Comparison of ENCODE assay signal across 9 mouse cellular contexts in genomic region chr17:88652010-88652409, GRCm38 (mm10). TPM values are rescaled to one million over a fixed set of nuclear protein-coding genes. Genes with fewer than 3 reads are reported as not detected.
DNase-seq lines count a peak whose midpoint lies in the region; ATAC-seq and TF ChIP-seq lines count a peak whose summit lies in the region.
"Had no signal": no experiment of that assay in that cellular context is flagged by ENCODE, and none has a peak within 500 bp of the region (broad histone marks: within the 10 kb centered on the region; RNA-seq: fewer than 3 reads in every experiment).

No protein-coding gene starts in this region.

- no peaks in the 10 kb centered on the region for H3K4me1 ChIP-seq in intestine, postnatal 0 days (replicated peaks; ENCODE audit: control insufficient read depth, insufficient read depth, low read length)
- H3K4me1 ChIP-seq in intestine, embryonic 16.5 days (ENCODE audit: control insufficient read depth, insufficient read depth, low read length), result no peaks in the 10 kb centered on the region
- H3K4me1 ChIP-seq in midbrain, embryonic 11.5 days (ENCODE audit: control insufficient read depth, insufficient read depth, low read length), result no peaks in the 10 kb centered on the region

- 4% methylated on average over 9 of the region's 9 CpGs for WGBS in intestine, postnatal 0 days
- 6% methylated on average over 9 of the region's 9 CpGs for WGBS in intestine, embryonic 16.5 days
- 6% methylated on average over 9 of the region's 9 CpGs for WGBS in midbrain, embryonic 11.5 days

- peak; percentile 89 for TF ChIP-seq CTCF in intestine, postnatal 0 days (IDR thresholded peaks at IDR 0.05; ENCODE audit: low read depth)

- no peaks in the 10 kb centered on the region for H3K9me3 ChIP-seq in intestine, postnatal 0 days (ENCODE audit: control insufficient read depth)
- H3K9me3 ChIP-seq in intestine, embryonic 16.5 days (ENCODE audit: control insufficient read depth, low read length), result no peaks in the 10 kb centered on the region
- H3K9me3 ChIP-seq in midbrain, embryonic 11.5 days (ENCODE audit: control insufficient read depth, low read length), result no peaks in the 10 kb centered on the region
- H3K9me3 ChIP-seq: limb, embryonic 15.5 days had no signal

- H3K4me2 ChIP-seq in intestine, postnatal 0 days (replicated peaks; ENCODE audit: low read depth), result no peak overlapping the region
- H3K4me2 ChIP-seq in intestine, embryonic 16.5 days (ENCODE audit: low read depth, low read length), result no peak overlapping the region
- no peak overlapping the region for H3K4me2 ChIP-seq in midbrain, embryonic 11.5 days
- H3K4me2 ChIP-seq: limb, embryonic 15.5 days had no signal

- no peaks in the 10 kb centered on the region; the same call in 1 of the 2 replicates for H3K36me3 ChIP-seq in intestine, postnatal 0 days (ENCODE audit: control insufficient read depth, insufficient read depth)
- H3K36me3 ChIP-seq in intestine, embryonic 16.5 days (ENCODE audit: control insufficient read depth, insufficient read depth, low read length), result peaks cover 4% of the 10 kb centered on the region
- H3K36me3 ChIP-seq in midbrain, embryonic 11.5 days (ENCODE audit: control insufficient read depth, insufficient read depth, low read length), result no peaks in the 10 kb centered on the region

- DNase-seq in heart, postnatal 10 days, result peak; percentile 56 to 78
- DNase-seq in layer of hippocampus, postnatal 36 days, result peak; percentile 70 to 76
- peak; percentile 93 for DNase-seq in midbrain, embryonic 11.5 days (ENCODE audit: low spot score, missing footprints)
- DNase-seq in spleen, adult 12 weeks (ENCODE audit: low spot score), result peak; percentile 32

- no peaks in the 10 kb centered on the region; the same call in 1 of the 2 replicates for H3K27me3 ChIP-seq in intestine, postnatal 0 days (replicated peaks; ENCODE audit: control insufficient read depth, insufficient read depth, low read length)
- H3K27me3 ChIP-seq in intestine, embryonic 16.5 days (replicated peaks; ENCODE audit: control insufficient read depth, insufficient read depth, low read length), result no peaks in the 10 kb centered on the region
- H3K27me3 ChIP-seq in midbrain, embryonic 11.5 days (ENCODE audit: control insufficient read depth, insufficient read depth, low read length), result no peaks in the 10 kb centered on the region
- H3K27me3 ChIP-seq: limb, embryonic 15.5 days had no signal

- no peak overlapping the region for H3K9ac ChIP-seq in intestine, postnatal 0 days (ENCODE audit: low read depth, low read length)
- no peak overlapping the region for H3K9ac ChIP-seq in intestine, embryonic 16.5 days (ENCODE audit: low read depth, low read length)
- no peak overlapping the region for H3K9ac ChIP-seq in midbrain, embryonic 11.5 days (ENCODE audit: low read length)
- H3K9ac ChIP-seq: limb, embryonic 15.5 days had no signal

- no peak overlapping the region for H3K27ac ChIP-seq in intestine, postnatal 0 days (ENCODE audit: low read depth, low read length)
- H3K27ac ChIP-seq in intestine, embryonic 16.5 days (ENCODE audit: low read length), result no peak overlapping the region
- H3K27ac ChIP-seq in midbrain, embryonic 11.5 days (ENCODE audit: low read depth, low read length), result no peak overlapping the region
- H3K27ac ChIP-seq: limb, embryonic 15.5 days had no signal

- H3K4me3 ChIP-seq in intestine, postnatal 0 days (ENCODE audit: low read depth, low read length), result no peak overlapping the region
- no peak overlapping the region for H3K4me3 ChIP-seq in intestine, embryonic 16.5 days (ENCODE audit: low read length)
- H3K4me3 ChIP-seq in midbrain, embryonic 11.5 days (ENCODE audit: low read depth, low read length), result no peak overlapping the region
- H3K4me3 ChIP-seq: limb, embryonic 15.5 days had no signal

- ATAC-seq in intestine, postnatal 0 days, result no peak
- no peak for ATAC-seq in intestine, embryonic 16.5 days
- ATAC-seq in activated CD4-positive, CD25-positive, alpha-beta regulatory T cell, adult 4 months, result peak; percentile 38
- peak; percentile 72 for ATAC-seq in common myeloid progenitor, adult 5-6 weeks (replicated peaks; ENCODE audit: low read depth, poor library complexity, severe bottlenecking)
- ATAC-seq in midbrain, embryonic 11.5 days (ENCODE audit: low FRiP score), result peak; percentile 41; the same call in 1 of the 2 replicates

- intact Hi-C loops in heart, postnatal 10 days (cut with DNase I), result loop anchor here (2.0 to 5.0 kb wide), 2 partner anchors 300 to 1849 kb away; no protein-coding TSS in a partner anchor

RNA-seq across cellular contexts. Expression of gene Gtf2a1l, which starts 16.4 kb away (rescaled TPM):
- polyA plus RNA-seq in intestine, postnatal 0 days (2015; fragmentation: Nextera tagmentation; extraction: Ambion mirVana), result not detected in 2 replicates
- polyA plus RNA-seq in intestine, embryonic 16.5 days (2015; fragmentation: Nextera tagmentation; extraction: Ambion mirVana), result 0.11 and 0.22 TPM in 2 replicates
- under 1 TPM in 1 of 2 experiments, not detected in 1; 0.61 TPM for polyA plus RNA-seq in activated CD4-positive, CD25-positive, alpha-beta regulatory T cell, adult 4 months (2017; shearing (Covaris generic))
- total RNA-seq in common myeloid progenitor, adult 5-6 weeks (2017), result not detected in 2 replicates
- not detected for total RNA-seq in heart, postnatal 10 days (2021)
- not detected for total RNA-seq in layer of hippocampus, postnatal 36 days (2021)
- 0.33 TPM in 1 of 2 replicates, not detected in the other for polyA plus RNA-seq in midbrain, embryonic 11.5 days (2014; fragmentation: Nextera tagmentation; extraction: Ambion mirVana)
- polyA plus RNA-seq: limb, embryonic 15.5 days had no signal

RNA-seq across cellular contexts. Expression of gene Ston1, which starts 54.5 kb away (rescaled TPM):
- 3.7 and 3.9 TPM in 2 replicates for polyA plus RNA-seq in intestine, postnatal 0 days (2015; fragmentation: Nextera tagmentation; extraction: Ambion mirVana)
- 3.9 and 4.3 TPM in 2 replicates for polyA plus RNA-seq in intestine, embryonic 16.5 days (2015; fragmentation: Nextera tagmentation; extraction: Ambion mirVana)
- polyA plus RNA-seq in activated CD4-positive, CD25-positive, alpha-beta regulatory T cell, adult 4 months (2017; shearing (Covaris generic)), result 1 to 10 TPM; 1.1 to 4.4 TPM
- total RNA-seq in common myeloid progenitor, adult 5-6 weeks (2017), result not detected in 2 replicates
- 10 to 100 TPM; 25.9 to 30.9 TPM for total RNA-seq in heart, postnatal 10 days (2021)
- total RNA-seq in layer of hippocampus, postnatal 36 days (2021), result 10 to 100 TPM in 1 of 2 experiments, 1 to 10 TPM in 1; 8.8 to 11.0 TPM
- 2.7 and 2.9 TPM in 2 replicates for polyA plus RNA-seq in midbrain, embryonic 11.5 days (2014; fragmentation: Nextera tagmentation; extraction: Ambion mirVana)

Comparison
In these comparisons a context has a peak if more than half of its experiments do, and no peak if none do; other contexts are left out.
1. ATAC-seq: peak in activated CD4-positive, CD25-positive, alpha-beta regulatory T cell, adult 4 months (single experiment), common myeloid progenitor, adult 5-6 weeks (single experiment) and midbrain, embryonic 11.5 days (single experiment); none in intestine, postnatal 0 days (single experiment) and intestine, embryonic 16.5 days (single experiment).
2. DNase-seq: peak in every context shown above with its lines; median percentile 93 in midbrain, embryonic 11.5 days; 73 in layer of hippocampus, postnatal 36 days; 67 in heart, postnatal 10 days; 32 in spleen, adult 12 weeks.